Mouse (Mus musculus) lung, embryonic 16.5 days (tissue): ENCODE results near the gene Auts2. TPM values are rescaled to one million over a fixed set of nuclear protein-coding genes. Genes with fewer than 3 reads are reported as not detected.
A peak's percentile ranks its signal among the peaks of the same experiment; 100 is the strongest.

ENCODE experiments used
- ATAC-seq: fragments of 200-750 bp; cut with Nextera tagmentation; 2 replicates; pipeline ENCODE4 v1.8.0; 2017; ENCODE audit warnings: low read depth, mild to moderate bottlenecking, moderate library complexity
- H3K27ac ChIP-seq: fragments of 300-500 bp; sonication (generic); 2 replicates; pipeline ENCODE4 v1.5.1; 2014; ENCODE audit warnings: mild to moderate bottlenecking, control low read depth, low read length
- H3K27me3 ChIP-seq: fragments of 300-500 bp; sonication (generic); 2 replicates; pipeline ENCODE4 v1.6.1; 2014; ENCODE audit warnings: low read depth, low read length, mixed read lengths; ENCODE audit not compliant: control insufficient read depth, insufficient read depth
- H3K36me3 ChIP-seq: fragments of 300-500 bp; sonication (generic); 2 replicates; pipeline ENCODE4 v1.6.1; 2014; ENCODE audit warnings: low read length; ENCODE audit not compliant: control insufficient read depth, insufficient read depth
- H3K4me1 ChIP-seq: fragments of 300-500 bp; sonication (generic); replicated peaks from 2 replicates; pipeline ENCODE4 v1.6.1; 2014; ENCODE audit warnings: low read length, mixed read lengths; ENCODE audit not compliant: control insufficient read depth, insufficient read depth
- H3K4me2 ChIP-seq: fragments of 300-500 bp; sonication (generic); 2 replicates; pipeline ENCODE4 v1.6.1; 2014; ENCODE audit warnings: low read depth, low read length, control low read depth
- H3K4me3 ChIP-seq: fragments of 300-500 bp; sonication (generic); 2 replicates; pipeline ENCODE4 v1.5.1; 2014; ENCODE audit warnings: mild to moderate bottlenecking, low read length, control low read depth
- H3K9ac ChIP-seq: fragments of 300-500 bp; sonication (generic); 2 replicates; pipeline ENCODE4 v1.6.1; 2014; ENCODE audit warnings: low read length, control low read depth
- H3K9me3 ChIP-seq: fragments of 300-500 bp; sonication (generic); 2 replicates; pipeline ENCODE4 v1.6.1; 2016; ENCODE audit warnings: low read length; ENCODE audit not compliant: control insufficient read depth
- WGBS: fragments of 180-500 bp; shearing (Covaris S2); extraction: QIAGEN DNeasy Blood & Tissue Kit; methylation state at CpG from one replicate; pipeline ENCODE4 v1.1.7; 2014; 5-methylcytosine and 5-hydroxymethylcytosine counted together
- polyA plus RNA-seq: library from polyadenylated mRNA; unstranded; fragments of >200 nt; fragmentation: Nextera tagmentation; extraction: Ambion mirVana; gene quantifications from 2 replicates; pipeline ENCODE4 v1.2.1, GENCODE M21; 2015

The Auts2 gene
- polyA plus RNA-seq, 1 experiment from 2014 or later, result 12.3 TPM

DNA sequence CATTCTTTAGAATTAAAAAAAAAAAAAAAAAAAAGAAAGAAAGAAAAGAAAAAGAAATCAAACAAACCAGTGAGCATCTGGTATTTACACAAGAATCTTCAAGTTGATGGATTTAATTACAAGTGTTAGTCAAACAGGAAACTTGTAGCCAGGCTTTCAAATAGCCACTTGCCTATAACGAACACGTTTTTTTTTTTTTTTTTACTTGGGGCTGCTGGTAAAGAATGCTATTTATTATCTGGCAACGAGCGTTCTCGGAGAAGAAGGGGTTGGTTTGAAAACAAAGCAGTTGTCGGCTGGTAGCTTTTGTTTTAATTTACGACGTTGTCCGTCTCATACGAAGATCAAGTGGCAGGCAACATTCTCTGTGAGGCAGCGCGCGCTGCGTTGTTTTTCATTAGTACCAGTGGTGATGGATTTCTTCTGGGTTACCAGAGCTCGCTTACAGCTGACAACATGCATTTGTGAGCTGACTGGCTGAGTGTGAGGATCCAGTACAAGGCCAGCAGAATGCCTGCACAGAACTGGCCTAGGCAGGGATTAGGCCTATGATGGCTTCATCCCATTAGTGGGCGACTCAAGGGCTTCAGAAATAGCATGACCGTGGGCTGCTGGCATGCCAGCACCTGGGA is 994.1 kb downstream of the Auts2 start:
- no peak for ATAC-seq
- Histone ChIP-seq H3K4me2 (peak overlapping the region; percentile 21; the same call in 1 of the 2 replicates), H3K27me3 (peaks cover 2% of the 10 kb centered on the region), H3K4me1 (no peaks in the 10 kb centered on the region), H3K9ac (no peak overlapping the region), H3K4me3 (no peak overlapping the region), H3K36me3 (no peaks in the 10 kb centered on the region), H3K27ac (no peak overlapping the region), H3K9me3 (peaks cover under 1% of the 10 kb centered on the region; the same call in 1 of the 2 replicates)
- WGBS, result 13% methylated on average over 17 of the region's 17 CpGs

DNA sequence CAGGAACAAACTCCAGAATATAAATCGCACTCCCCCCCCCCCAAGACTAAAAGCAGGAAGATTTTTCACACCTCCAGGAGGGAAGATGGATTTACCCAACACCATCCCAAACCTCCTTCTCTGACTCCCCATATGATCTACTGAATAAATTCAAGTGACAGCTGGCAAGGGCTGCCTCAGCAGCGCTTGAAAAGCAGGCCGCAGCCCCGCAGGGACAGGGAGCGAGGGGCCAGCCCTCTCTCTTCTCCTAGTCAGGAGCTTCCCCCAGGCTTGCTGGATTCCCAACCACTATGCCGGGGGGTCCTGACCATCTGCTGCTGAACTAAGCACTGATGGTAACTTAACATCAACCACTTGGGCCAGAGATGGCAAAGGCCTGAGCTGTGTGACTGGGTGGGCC is 995.2 kb downstream of the Auts2 start:
- Histone ChIP-seq H3K9ac (no peak overlapping the region), H3K36me3 (no peaks in the 10 kb centered on the region), H3K9me3 (peaks cover 4% of the 10 kb centered on the region; the same call in 1 of the 2 replicates), H3K4me2 (no peak overlapping the region), H3K4me3 (no peak overlapping the region), H3K27ac (no peak overlapping the region), H3K4me1 (no peaks in the 10 kb centered on the region), H3K27me3 (peaks cover 2% of the 10 kb centered on the region)
- 75% methylated on average over 6 of the region's 6 CpGs for WGBS
- no peak for ATAC-seq

DNA sequence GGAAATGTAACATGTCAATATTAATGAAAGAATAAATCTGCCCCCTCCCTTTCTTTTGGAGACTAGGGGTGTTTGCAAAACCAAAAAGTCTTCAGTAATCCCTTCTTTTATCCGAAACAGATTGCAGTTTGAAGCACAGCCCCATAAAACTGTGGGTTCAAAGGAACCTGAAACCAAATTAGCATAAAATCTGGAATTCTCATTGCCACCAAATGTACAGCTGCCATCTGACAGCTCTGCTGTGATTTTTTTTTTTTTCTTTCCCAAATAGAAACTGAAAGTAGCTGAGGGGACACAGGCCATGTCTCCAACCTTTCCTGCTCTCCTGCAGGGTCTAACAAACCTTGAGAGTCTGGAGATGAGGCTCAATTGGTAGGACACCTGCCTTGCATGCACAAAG is 996.7 kb downstream of the Auts2 start:
- no peak for ATAC-seq
- 84% methylated on average over 1 of the region's 1 CpGs for WGBS
- peaks cover 4% of the 10 kb centered on the region; the same call in 1 of the 2 replicates for H3K9me3 ChIP-seq
- H3K4me3 ChIP-seq, result no peak overlapping the region
- peaks cover 2% of the 10 kb centered on the region for H3K27me3 ChIP-seq
- H3K4me2 ChIP-seq, result no peak overlapping the region
- no peaks in the 10 kb centered on the region for H3K36me3 ChIP-seq
- no peaks in the 10 kb centered on the region for H3K4me1 ChIP-seq
- no peak overlapping the region for H3K9ac ChIP-seq
- no peak overlapping the region for H3K27ac ChIP-seq

DNA sequence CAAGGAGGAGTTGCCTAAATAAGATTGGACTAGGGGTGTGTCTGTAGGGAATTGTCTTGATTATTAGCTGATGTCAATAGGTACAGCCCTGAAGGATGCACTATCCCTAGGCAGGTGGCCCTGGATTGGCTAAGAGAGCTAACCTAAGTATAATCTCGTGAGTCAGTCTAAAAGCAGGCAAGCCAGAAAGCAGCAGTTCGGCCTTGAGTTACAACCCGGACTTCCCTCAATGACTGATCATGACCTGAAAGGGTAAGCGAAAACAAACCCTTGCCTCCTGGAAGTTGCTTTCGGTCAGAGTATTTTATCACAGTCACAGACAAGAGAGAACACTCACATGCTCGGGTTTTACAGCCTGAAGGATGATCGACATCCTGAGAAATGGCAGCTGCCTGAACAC is 998.8 kb downstream of the Auts2 start:
- Histone ChIP-seq H3K27ac (no peak overlapping the region), H3K9ac (no peak overlapping the region), H3K9me3 (peaks cover 4% of the 10 kb centered on the region; the same call in 1 of the 2 replicates), H3K36me3 (no peaks in the 10 kb centered on the region), H3K4me3 (no peak overlapping the region), H3K4me2 (no peak overlapping the region), H3K27me3 (peaks cover 5% of the 10 kb centered on the region), H3K4me1 (no peaks in the 10 kb centered on the region)
- ATAC-seq, result no peak
- whole genome bisulfite sequencing, result 79% methylated on average over 7 of the region's 7 CpGs

DNA sequence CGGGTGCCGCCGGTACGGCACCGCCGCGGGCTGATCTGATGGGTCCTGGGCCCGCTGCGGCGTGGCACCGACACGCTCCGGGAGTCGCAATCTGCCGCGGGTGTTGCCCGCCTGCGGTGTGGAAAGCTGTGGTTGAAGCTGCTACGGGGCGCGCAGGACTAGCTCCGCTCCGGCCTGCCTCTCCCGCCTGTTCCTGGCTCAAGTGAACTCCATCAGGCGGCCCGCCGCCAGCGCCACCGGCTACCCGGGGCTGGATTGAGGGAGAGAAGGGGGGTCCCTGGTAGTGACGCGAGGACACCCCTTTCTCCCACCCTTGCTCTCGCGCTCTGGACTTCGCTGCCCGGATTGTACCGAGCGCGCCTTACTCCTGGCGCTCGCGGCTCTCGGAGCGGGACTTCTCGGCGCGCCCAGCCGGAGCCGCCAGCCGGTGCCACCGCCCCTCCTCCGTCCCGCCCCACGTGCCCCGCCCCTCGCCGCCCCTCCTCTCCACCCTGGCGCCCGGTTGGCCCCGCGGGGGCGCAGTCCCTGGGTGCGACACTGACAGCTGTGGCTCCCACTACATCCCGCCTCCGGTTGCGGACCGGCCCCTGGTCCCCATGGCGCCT is 1004.7 kb downstream of the Auts2 start:
- H3K27ac ChIP-seq, result peak overlapping the region; percentile 82
- H3K36me3 ChIP-seq, result no peaks in the 10 kb centered on the region
- under 1% methylated on average over 62 of the region's 68 CpGs for WGBS
- no peaks in the 10 kb centered on the region for H3K9me3 ChIP-seq
- peaks cover 12% of the 10 kb centered on the region for H3K27me3 ChIP-seq
- peak overlapping the region; percentile 93 for H3K4me2 ChIP-seq
- peak; percentile 91 for ATAC-seq
- H3K4me1 ChIP-seq, result peaks cover 12% of the 10 kb centered on the region
- H3K4me3 ChIP-seq, result peak overlapping the region; percentile 59
- peak overlapping the region; percentile 74 for H3K9ac ChIP-seq

DNA sequence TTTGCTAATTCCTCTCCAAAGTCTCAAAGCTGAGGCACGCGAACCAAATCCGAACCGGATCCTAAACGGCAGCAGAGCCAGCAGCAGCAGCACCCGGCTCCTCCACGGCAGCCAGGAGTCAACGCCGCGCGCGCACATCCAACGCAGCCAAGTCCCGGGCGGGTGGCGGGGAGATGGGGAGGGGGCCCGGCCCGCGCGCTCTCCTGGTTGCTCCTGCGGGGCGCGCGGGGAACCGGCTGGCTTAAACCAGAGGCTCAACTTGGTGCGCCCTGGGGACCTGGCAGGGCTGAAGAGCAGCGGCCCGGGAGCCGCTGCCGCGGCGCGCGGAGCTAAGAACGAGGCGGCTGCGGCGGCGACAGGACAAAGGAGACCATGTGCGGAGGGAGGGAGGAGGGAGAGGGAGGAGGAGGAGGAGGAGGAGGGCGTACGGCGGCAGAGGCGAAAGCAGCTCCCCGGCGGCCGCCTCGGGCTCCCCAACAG is 1005.3 kb downstream of the Auts2 start:
- Histone ChIP-seq H3K9me3 (no peaks in the 10 kb centered on the region), H3K4me2 (peak overlapping the region; percentile 93), H3K27me3 (peaks cover 12% of the 10 kb centered on the region), H3K4me1 (peaks cover 12% of the 10 kb centered on the region), H3K27ac (peak overlapping the region; percentile 82), H3K9ac (peak overlapping the region; percentile 74), H3K4me3 (peak overlapping the region; percentile 59), H3K36me3 (no peaks in the 10 kb centered on the region)
- 0% methylated on average over 38 of the region's 48 CpGs for WGBS
- ATAC-seq, result peak; percentile 69

DNA sequence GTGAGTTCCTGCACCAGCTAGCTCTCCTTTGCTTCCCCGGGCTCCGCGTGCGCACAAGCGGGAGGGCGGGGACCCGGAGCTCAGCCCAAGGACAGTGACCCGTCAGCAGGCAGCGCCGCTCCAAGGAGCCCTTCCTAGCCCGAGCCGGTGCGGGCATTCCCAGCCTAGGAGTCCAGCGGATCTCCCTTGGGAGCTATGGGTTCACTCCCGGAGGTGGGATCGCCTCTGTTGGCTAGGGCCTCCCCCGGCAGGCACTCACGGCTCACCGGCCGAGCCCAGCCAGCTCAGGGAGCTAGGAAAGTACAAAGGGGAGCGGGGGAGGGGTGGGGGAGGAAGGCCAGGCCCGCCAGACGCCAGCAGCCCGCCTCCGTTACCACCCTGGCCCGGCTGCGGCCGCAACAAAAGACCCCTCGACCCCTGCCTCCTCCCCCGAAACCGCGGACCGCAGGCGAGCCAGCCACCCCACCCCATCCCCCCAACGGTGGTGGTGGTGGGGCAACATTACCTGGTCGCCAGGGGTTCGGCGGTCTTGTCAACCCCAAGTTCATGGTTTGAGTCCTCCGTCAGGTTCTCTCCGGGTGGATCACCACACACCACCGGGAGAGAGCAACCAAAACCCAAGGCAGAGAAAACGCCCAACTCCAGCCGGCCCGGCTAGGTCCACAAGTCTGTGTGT is 1005.9 kb downstream of the Auts2 start:
- peak; percentile 65 for ATAC-seq
- peak overlapping the region; percentile 93 for H3K4me2 ChIP-seq
- peak overlapping the region; percentile 82 for H3K27ac ChIP-seq
- no peaks in the 10 kb centered on the region for H3K36me3 ChIP-seq
- H3K4me3 ChIP-seq, result peak overlapping the region; percentile 59
- peaks cover 12% of the 10 kb centered on the region for H3K27me3 ChIP-seq
- peak overlapping the region; percentile 74 for H3K9ac ChIP-seq
- peaks cover 12% of the 10 kb centered on the region for H3K4me1 ChIP-seq
- WGBS, result 0% methylated on average over 35 of the region's 44 CpGs
- H3K9me3 ChIP-seq, result no peaks in the 10 kb centered on the region

DNA sequence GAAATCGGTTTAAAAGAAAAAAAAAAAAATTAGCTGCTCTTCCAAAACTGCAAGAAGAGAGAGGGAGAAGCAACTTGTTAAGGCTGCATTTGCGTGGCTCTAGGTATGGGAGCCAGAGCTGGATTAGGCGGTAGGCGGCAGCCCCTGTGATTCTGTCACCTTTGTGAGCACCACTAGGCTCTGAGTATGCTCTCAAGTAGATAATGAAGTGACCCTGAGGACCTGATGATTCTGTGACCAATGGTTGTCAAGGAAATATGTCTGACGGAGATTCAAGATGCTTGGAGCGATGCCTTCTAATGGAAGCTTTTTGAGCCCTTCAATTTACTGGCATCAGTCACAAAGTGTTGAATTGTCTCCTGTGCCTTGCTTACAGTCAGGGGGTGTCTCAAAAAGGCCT is 1007.4 kb downstream of the Auts2 start:
- no peaks in the 10 kb centered on the region for H3K9me3 ChIP-seq
- no peaks in the 10 kb centered on the region for H3K36me3 ChIP-seq
- no peak for ATAC-seq
- peaks cover 12% of the 10 kb centered on the region for H3K4me1 ChIP-seq
- peak overlapping the region; percentile 59 for H3K4me3 ChIP-seq
- peaks cover 12% of the 10 kb centered on the region for H3K27me3 ChIP-seq
- no peak overlapping the region for H3K9ac ChIP-seq
- 70% methylated on average over 6 of the region's 6 CpGs for WGBS
- no peak overlapping the region for H3K27ac ChIP-seq
- peak overlapping the region; percentile 93 for H3K4me2 ChIP-seq

DNA sequence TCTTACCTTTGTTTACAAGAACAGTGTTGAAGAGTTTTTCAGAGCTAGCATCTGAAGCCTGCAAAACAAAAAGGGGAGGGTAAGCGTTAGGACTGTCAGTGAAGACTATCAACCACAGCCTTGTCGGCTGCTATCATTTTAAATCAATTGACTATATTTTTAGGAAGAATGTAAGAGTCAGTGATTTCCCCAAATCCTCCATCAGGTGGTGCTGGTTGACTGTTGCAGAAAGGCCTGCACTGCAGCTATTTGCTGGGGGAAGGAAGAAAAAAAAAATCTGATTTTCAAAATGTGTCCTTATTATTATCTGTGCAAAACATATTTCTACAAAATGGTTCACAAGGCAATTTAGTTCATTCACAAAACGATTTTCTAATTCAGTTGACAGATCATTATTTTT is 1009.3 kb downstream of the Auts2 start:
- no peak overlapping the region for H3K4me2 ChIP-seq
- peaks cover 3% of the 10 kb centered on the region; the same call in 1 of the 2 replicates for H3K27me3 ChIP-seq
- H3K36me3 ChIP-seq, result no peaks in the 10 kb centered on the region
- H3K9me3 ChIP-seq, result no peaks in the 10 kb centered on the region
- no peak overlapping the region for H3K4me3 ChIP-seq
- H3K4me1 ChIP-seq, result peaks cover 12% of the 10 kb centered on the region
- no peak for ATAC-seq
- WGBS, result 21% methylated on average over 3 of the region's 3 CpGs
- no peak overlapping the region for H3K9ac ChIP-seq
- H3K27ac ChIP-seq, result no peak overlapping the region
